Mouse (Mus musculus) liver, postnatal 0 days (tissue): ENCODE measurements around the gene 4921517D22Rik. TPM values are rescaled to one million over a fixed set of nuclear protein-coding genes. Genes with fewer than 3 reads are reported as not detected.
"Not testable (repeated sequence)": the region's sequence is repeated elsewhere in the genome, so short reads cannot be mapped to it uniquely, and the experiment has no call there.

Experiments
- ATAC-seq: fragments of 200-750 bp; cut with Nextera tagmentation; 2 replicates; pipeline ENCODE4 v1.8.0; 2017; ENCODE audit warnings: mild to moderate bottlenecking, moderate library complexity
- DNase-seq: peaks from one replicate; pipeline ENCODE4 v3.0.0-alpha.2; 2016
- H3K27ac ChIP-seq: fragments of 300-500 bp; sonication (generic); 2 replicates; pipeline ENCODE4 v1.5.1; 2014; ENCODE audit warnings: antibody characterized with exemption, moderate library complexity, mild to moderate bottlenecking, low read depth
- H3K27me3 ChIP-seq: fragments of 300-500 bp; sonication (generic); 2 replicates; pipeline ENCODE4 v1.6.1; 2014; ENCODE audit warnings: low read length, control low read depth, mixed read lengths; ENCODE audit not compliant: insufficient read depth
- H3K36me3 ChIP-seq: fragments of 300-500 bp; sonication (generic); replicated peaks from 2 replicates; pipeline ENCODE4 v1.6.1; 2014; ENCODE audit warnings: mild to moderate bottlenecking, control low read depth, low read length, moderate library complexity, mixed read lengths; ENCODE audit not compliant: insufficient read depth
- H3K4me1 ChIP-seq: fragments of 300-500 bp; sonication (generic); 2 replicates; pipeline ENCODE4 v1.6.1; 2014; ENCODE audit warnings: antibody characterized with exemption, mild to moderate bottlenecking, control low read depth; ENCODE audit not compliant: insufficient read depth
- H3K4me2 ChIP-seq: fragments of 300-500 bp; sonication (generic); 2 replicates; pipeline ENCODE4 v1.6.1; 2014; ENCODE audit warnings: low read depth, mild to moderate bottlenecking, low read length, moderate library complexity, mixed read lengths
- H3K4me3 ChIP-seq: fragments of 300-500 bp; sonication (generic); 2 replicates; pipeline ENCODE4 v1.5.1; 2014; ENCODE audit warnings: low read depth, low read length
- H3K9ac ChIP-seq: fragments of 300-500 bp; sonication (generic); replicated peaks from 2 replicates; pipeline ENCODE4 v1.6.1; 2014; ENCODE audit warnings: mild to moderate bottlenecking, moderate library complexity
- H3K9me3 ChIP-seq: fragments of 300-500 bp; sonication (generic); 2 replicates; pipeline ENCODE4 v1.6.1; 2016; ENCODE audit warnings: mild to moderate bottlenecking, control low read depth, low read length, mixed read lengths
- CTCF ChIP-seq: sonication (generic); IDR thresholded peaks from 2 replicates; pipeline ENCODE4 v1.5.1; 2016; ENCODE audit warnings: antibody characterized with exemption, low read depth
- EP300 ChIP-seq: IDR thresholded peaks from 2 replicates; pipeline ENCODE4 v1.6.1; 2016; ENCODE audit warnings: antibody characterized with exemption, low read depth, mild to moderate bottlenecking
- WGBS: fragments of 180-500 bp; shearing (Covaris S2); extraction: QIAGEN DNeasy Blood & Tissue Kit; methylation state at CpG from one replicate; pipeline ENCODE4 v1.1.7; 2014; ENCODE audit not compliant: insufficient replicate concordance; 5-methylcytosine and 5-hydroxymethylcytosine counted together
- polyA plus RNA-seq: library from polyadenylated mRNA; unstranded; fragments of >200 nt; fragmentation: Nextera tagmentation; extraction: Ambion mirVana; gene quantifications from 2 replicates; pipeline ENCODE4 v1.2.1, GENCODE M21; 2015

The 4921517D22Rik gene
- polyA plus RNA-seq, result not detected in 2 replicates

GRCm38 (mm10) chr13:59694008-59694407 is at the start of gene 4921517D22Rik:
Gene 4921517D22Rik (minus strand): TSS chr13:59694108.
- Histone ChIP-seq H3K9me3 (no peaks in the 10 kb centered on the region), H3K27ac (no peak within 1 kb of the TSS), H3K36me3 (no peaks in the 10 kb centered on the region), H3K27me3 (no peaks in the 10 kb centered on the region), H3K4me3 (no peak within 1 kb of the TSS), H3K4me2 (no peak within 1 kb of the TSS), H3K9ac (no peak within 1 kb of the TSS), H3K4me1 (no peaks in the 10 kb centered on the region)
- TF ChIP-seq EP300, result no peak
- no peak for TF ChIP-seq CTCF
- no peak for DNase-seq
- ATAC-seq, result no peak
- WGBS, result 79% methylated on average over 3 of the region's 3 CpGs

DNA sequence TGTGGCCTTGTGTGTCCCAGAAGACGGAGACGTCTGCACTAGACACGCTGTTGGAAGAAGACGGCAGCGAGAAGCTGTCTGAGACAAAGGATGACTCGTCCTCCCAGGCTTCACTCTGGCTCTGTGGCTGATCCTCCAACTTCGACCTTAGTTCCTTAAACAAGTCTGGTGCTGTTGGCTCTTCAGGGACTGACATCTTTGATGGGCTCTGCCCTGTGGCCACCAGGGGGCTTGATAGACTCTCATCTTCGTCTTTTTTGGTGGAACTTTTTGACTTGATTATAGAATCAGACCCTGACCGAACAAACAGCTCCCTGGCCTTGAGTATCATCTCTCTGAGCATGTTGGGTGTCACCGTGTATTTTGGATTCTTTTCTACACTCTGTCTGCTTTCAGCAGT is 47.8 kb upstream of the 4921517D22Rik start:
- Histone ChIP-seq H3K27me3 (no peaks in the 10 kb centered on the region), H3K9ac (no peak overlapping the region), H3K4me1 (peaks cover 16% of the 10 kb centered on the region), H3K4me3 (no peak overlapping the region), H3K27ac (no peak overlapping the region), H3K4me2 (no peak overlapping the region), H3K9me3 (no peaks in the 10 kb centered on the region), H3K36me3 (no peaks in the 10 kb centered on the region)
- DNase-seq (peak; percentile 53), ATAC-seq (no peak)
- WGBS, result 50% methylated on average over 10 of the region's 10 CpGs
- no peak for TF ChIP-seq EP300
- peak; percentile 70 for TF ChIP-seq CTCF

DNA sequence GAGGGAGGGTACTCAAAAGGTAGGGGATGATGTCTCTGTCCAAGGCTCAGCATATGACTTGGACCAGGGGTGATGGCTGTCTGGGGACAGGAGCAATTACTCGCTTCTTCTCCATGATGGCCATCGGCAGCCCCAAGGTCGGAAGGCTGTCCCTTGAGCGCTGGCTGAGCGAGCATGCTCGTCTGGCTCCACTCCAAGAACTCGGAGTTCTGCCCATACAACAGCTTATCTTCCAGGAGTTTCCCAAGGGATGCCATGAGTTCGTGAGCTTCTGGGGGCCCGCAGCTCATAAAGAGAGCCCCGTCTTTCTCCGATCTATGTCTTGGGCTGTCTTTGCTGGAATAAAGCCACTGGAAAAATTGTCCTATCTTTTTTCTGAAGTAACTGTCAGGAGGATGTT is 47.2 kb upstream of the 4921517D22Rik start:
- Histone ChIP-seq H3K4me2 (no peak overlapping the region), H3K4me3 (no peak overlapping the region), H3K9ac (no peak overlapping the region), H3K36me3 (no peaks in the 10 kb centered on the region), H3K4me1 (peaks cover 16% of the 10 kb centered on the region), H3K27me3 (no peaks in the 10 kb centered on the region), H3K27ac (no peak overlapping the region), H3K9me3 (no peaks in the 10 kb centered on the region)
- WGBS, result 74% methylated on average over 11 of the region's 11 CpGs
- ATAC-seq (no peak), DNase-seq (no peak)
- TF ChIP-seq CTCF (no peak), EP300 (no peak)

- peak; percentile 80 for ATAC-seq
- H3K4me1 ChIP-seq, result peaks cover 24% of the 10 kb centered on the region
These were observed 45.5 kb upstream of the 4921517D22Rik start for GRCm38 (mm10) chr13:59739397-59739796.

GRCm38 (mm10) chr13:59738455-59738854 is 44.5 kb upstream of the 4921517D22Rik start:
- WGBS, result 63% methylated on average over 2 of the region's 2 CpGs
- Histone ChIP-seq H3K4me3 (no peak overlapping the region), H3K4me2 (peak overlapping the region; percentile 54), H3K27ac (peak overlapping the region; percentile 92), H3K4me1 (peaks cover 28% of the 10 kb centered on the region), H3K9ac (peak overlapping the region; percentile 53), H3K9me3 (no peaks in the 10 kb centered on the region), H3K27me3 (no peaks in the 10 kb centered on the region), H3K36me3 (no peaks in the 10 kb centered on the region)
- DNase-seq (peak; percentile 46), ATAC-seq (peak; percentile 88)
- TF ChIP-seq EP300, result peak; percentile 93
- TF ChIP-seq CTCF, result no peak

More at GRCm38 (mm10) chr13:59739397-59739796, 45.5 kb upstream of the 4921517D22Rik start:
- H3K4me3 ChIP-seq, result no peak overlapping the region
- no peaks in the 10 kb centered on the region for H3K27me3 ChIP-seq
- DNase-seq, result peak; percentile 56
- TF ChIP-seq EP300 (peak; percentile 98), CTCF (no peak)
- H3K9me3 ChIP-seq, result no peaks in the 10 kb centered on the region
- H3K9ac ChIP-seq, result no peak overlapping the region
- no peaks in the 10 kb centered on the region for H3K36me3 ChIP-seq
- H3K4me2 ChIP-seq, result peak overlapping the region; percentile 54; the same call in 1 of the 2 replicates
- H3K27ac ChIP-seq, result peak overlapping the region; percentile 92
- 63% methylated on average over 4 of the region's 4 CpGs for WGBS

DNA sequence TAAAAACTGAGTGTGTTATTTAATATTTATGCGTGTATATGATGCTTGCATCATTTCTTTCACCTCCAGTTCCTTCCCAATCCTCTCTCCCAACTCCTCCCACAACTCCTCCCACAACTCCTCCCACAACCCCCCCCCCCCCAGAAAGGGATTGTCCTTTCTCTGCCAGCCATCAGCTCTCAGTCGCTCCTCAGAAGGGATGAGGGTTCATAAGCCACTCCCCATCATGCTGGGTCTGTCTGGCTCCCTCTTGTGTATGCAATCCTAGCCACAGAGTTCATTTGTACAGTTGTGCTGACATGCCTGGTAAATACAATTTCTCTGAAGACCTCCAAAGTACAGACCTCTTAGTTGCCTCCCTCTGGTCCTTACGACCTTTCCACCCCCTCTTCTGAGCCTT is 41.3 kb upstream of the 4921517D22Rik start:
- no peaks in the 10 kb centered on the region for H3K36me3 ChIP-seq
- H3K4me2 ChIP-seq, result no peak overlapping the region
- peak; percentile 56 for DNase-seq
- no peak overlapping the region for H3K9ac ChIP-seq
- H3K4me1 ChIP-seq, result peaks cover 28% of the 10 kb centered on the region
- 28% methylated on average over 3 of the region's 3 CpGs for WGBS
- TF ChIP-seq EP300 (no peak), CTCF (peak; percentile 58)
- H3K27me3 ChIP-seq, result no peaks in the 10 kb centered on the region
- no peak overlapping the region for H3K27ac ChIP-seq
- no peak overlapping the region for H3K4me3 ChIP-seq
- no peak for ATAC-seq
- no peaks in the 10 kb centered on the region for H3K9me3 ChIP-seq

DNA sequence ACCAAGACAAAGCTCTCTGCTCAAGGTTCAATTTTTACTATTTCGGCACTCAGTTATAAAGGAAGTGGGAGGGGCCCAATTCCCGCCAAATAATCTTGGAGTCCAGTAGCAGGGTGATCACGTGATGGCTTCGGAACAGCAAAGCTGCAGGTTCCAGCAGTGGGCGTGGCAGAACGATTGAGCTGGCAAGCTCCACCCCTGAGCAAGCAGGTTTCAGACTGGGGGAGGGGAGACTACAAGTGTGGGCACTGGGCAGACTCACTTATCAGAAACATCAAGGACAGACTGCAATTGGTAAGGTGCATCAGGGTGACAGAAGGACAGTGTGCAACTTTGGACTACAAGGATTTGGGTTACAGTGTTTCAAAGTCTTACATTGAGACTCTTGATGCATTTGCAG is 40.4 kb upstream of the 4921517D22Rik start:
- H3K27ac ChIP-seq, H3K27me3 ChIP-seq, DNase-seq, ATAC-seq, H3K4me3 ChIP-seq, H3K4me2 ChIP-seq, H3K9me3 ChIP-seq, H3K36me3 ChIP-seq, H3K9ac ChIP-seq: not testable (repeated sequence)
- H3K4me1 ChIP-seq, result peaks cover 24% of the 10 kb centered on the region
- WGBS, result 12% methylated on average over 6 of the region's 6 CpGs
